Comparison of ENCODE assay signal across 20 mouse cellular contexts in the genomic region with DNA sequence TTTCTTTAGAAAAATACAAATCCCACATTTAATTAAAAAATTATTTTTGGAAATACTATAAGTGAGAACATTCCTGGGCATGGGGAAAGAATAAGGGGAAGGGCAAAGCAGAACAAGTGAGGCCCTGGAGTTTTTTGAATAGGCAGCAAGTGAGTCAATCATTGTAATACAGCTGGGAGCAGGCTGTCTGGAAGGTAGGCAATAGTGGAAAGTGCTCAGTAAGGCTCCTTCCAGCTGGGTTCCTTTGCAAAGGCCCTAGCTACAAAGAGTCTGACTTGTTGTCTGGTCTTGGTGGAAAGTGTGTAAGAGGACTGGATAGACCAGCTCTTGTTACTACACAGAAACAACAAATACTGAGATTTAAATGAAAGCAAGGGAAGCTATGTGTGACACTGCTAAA.
DNase-seq lines count a peak whose midpoint lies in the region; ATAC-seq and TF ChIP-seq lines count a peak whose summit lies in the region.
"Had no signal": no experiment of that assay in that cellular context is flagged by ENCODE, and none has a peak within 500 bp of the region (broad histone marks: within the 10 kb centered on the region; RNA-seq: fewer than 3 reads in every experiment).

No protein-coding gene starts in this region.

- peaks cover 14% of the 10 kb centered on the region for H3K4me1 ChIP-seq in intestine, embryonic 14.5 days (replicated peaks; ENCODE audit: control insufficient read depth, insufficient read depth, low read length)
- no peaks in the 10 kb centered on the region; the same call in 1 of the 2 replicates for H3K4me1 ChIP-seq in intestine, embryonic 16.5 days (ENCODE audit: control insufficient read depth, insufficient read depth, low read length)
- H3K4me1 ChIP-seq in lung, postnatal 0 days (ENCODE audit: insufficient read depth, low read depth, low read length) = peaks cover under 1% of the 10 kb centered on the region; the same call in 1 of the 2 replicates
- peaks cover 3% of the 10 kb centered on the region; the same call in 1 of the 2 replicates for H3K4me1 ChIP-seq in embryonic facial prominence, embryonic 12.5 days
- peaks cover 4% of the 10 kb centered on the region; the same call in 1 of the 2 replicates for H3K4me1 ChIP-seq in stomach, embryonic 15.5 days
- H3K4me1 ChIP-seq: forebrain, embryonic 15.5 days; heart, embryonic 12.5 days; hindbrain, embryonic 12.5 days; liver, embryonic 13.5 days; megakaryocyte, embryonic 14.5 days had no signal

- no peak overlapping the region for H3K4me3 ChIP-seq in intestine, embryonic 14.5 days (ENCODE audit: low read depth, low read length)
- H3K4me3 ChIP-seq in intestine, embryonic 16.5 days (ENCODE audit: low read length) = no peak overlapping the region
- no peak overlapping the region for H3K4me3 ChIP-seq in lung, postnatal 0 days (ENCODE audit: low read depth, low read length)
- H3K4me3 ChIP-seq in embryonic facial prominence, embryonic 12.5 days = no peak overlapping the region
- no peak overlapping the region for H3K4me3 ChIP-seq in stomach, embryonic 15.5 days (replicated peaks)
- H3K4me3 ChIP-seq: embryonic facial prominence, embryonic 15.5 days; forebrain, embryonic 15.5 days; heart, embryonic 12.5 days; hindbrain, embryonic 12.5 days; layer of hippocampus, adult 2 months; liver, embryonic 13.5 days; megakaryocyte, embryonic 14.5 days had no signal

- peak overlapping the region; percentile 54 for H3K27ac ChIP-seq in intestine, embryonic 14.5 days (ENCODE audit: low read depth)
- H3K27ac ChIP-seq in intestine, embryonic 16.5 days (ENCODE audit: low read length) = no peak overlapping the region
- H3K27ac ChIP-seq in lung, postnatal 0 days (ENCODE audit: low read length) = no peak overlapping the region
- H3K27ac ChIP-seq in embryonic facial prominence, embryonic 12.5 days = peak overlapping the region; percentile 70
- peak overlapping the region; percentile 6 for H3K27ac ChIP-seq in stomach, embryonic 15.5 days
- H3K27ac ChIP-seq: embryonic facial prominence, embryonic 15.5 days; forebrain, embryonic 15.5 days; hindbrain, embryonic 12.5 days; layer of hippocampus, adult 2 months; liver, embryonic 13.5 days had no signal

- no peaks in the 10 kb centered on the region for H3K36me3 ChIP-seq in intestine, embryonic 14.5 days (ENCODE audit: control insufficient read depth, insufficient read depth, low read length)
- H3K36me3 ChIP-seq in intestine, embryonic 16.5 days (ENCODE audit: control insufficient read depth, insufficient read depth, low read length) = no peaks in the 10 kb centered on the region
- H3K36me3 ChIP-seq in lung, postnatal 0 days (ENCODE audit: insufficient read depth, low read length) = no peaks in the 10 kb centered on the region
- no peaks in the 10 kb centered on the region for H3K36me3 ChIP-seq in embryonic facial prominence, embryonic 12.5 days
- H3K36me3 ChIP-seq in stomach, embryonic 15.5 days = no peaks in the 10 kb centered on the region
- H3K36me3 ChIP-seq: embryonic facial prominence, embryonic 15.5 days; forebrain, embryonic 15.5 days; heart, embryonic 12.5 days; hindbrain, embryonic 12.5 days; liver, embryonic 13.5 days had no signal

- 0 out of 2 replicates have a peak, but pooled peaks cover 2% of the 10 kb centered on the region for H3K9me3 ChIP-seq in intestine, embryonic 14.5 days (ENCODE audit: control insufficient read depth, low read length)
- no peaks in the 10 kb centered on the region for H3K9me3 ChIP-seq in intestine, embryonic 16.5 days (ENCODE audit: control insufficient read depth, low read length)
- no peaks in the 10 kb centered on the region for H3K9me3 ChIP-seq in lung, postnatal 0 days (ENCODE audit: low read length)
- no peaks in the 10 kb centered on the region for H3K9me3 ChIP-seq in embryonic facial prominence, embryonic 12.5 days
- no peaks in the 10 kb centered on the region for H3K9me3 ChIP-seq in stomach, embryonic 15.5 days
- H3K9me3 ChIP-seq: embryonic facial prominence, embryonic 15.5 days; forebrain, embryonic 15.5 days; heart, embryonic 12.5 days; hindbrain, embryonic 12.5 days; liver, embryonic 13.5 days; megakaryocyte, embryonic 14.5 days had no signal

- no peak for DNase-seq in intestine, embryonic 14.5 days (ENCODE audit: low spot score)
- DNase-seq in lung, postnatal 0 days (ENCODE audit: low spot score) = peak; percentile 25
- no peak for DNase-seq in lung, adult 18-20 months
- no peak for DNase-seq in spleen, postnatal 36 days (ENCODE audit: low spot score in 2 of 2)
- DNase-seq: adrenal gland, postnatal 14 days; cerebellum, adult 2 months; kidney, postnatal 25 days; liver, embryonic 13.5 days; midbrain, embryonic 14.5 days; thymus, adult 2 months had no signal

- ATAC-seq in intestine, embryonic 14.5 days (replicated peaks; ENCODE audit: low FRiP score, low TSS enrichment, low read depth) = no peak
- no peak for ATAC-seq in intestine, embryonic 16.5 days
- ATAC-seq in lung, postnatal 0 days = peak; percentile 35; the same call in 1 of the 2 replicates
- ATAC-seq in embryonic facial prominence, embryonic 12.5 days (ENCODE audit: insufficient number of reproducible peaks, insufficient read depth, low FRiP score, low TSS enrichment) = no peak
- ATAC-seq in stomach, embryonic 15.5 days (ENCODE audit: insufficient read depth, low FRiP score, low read depth) = no peak
- no peak for ATAC-seq in megakaryocyte-erythroid progenitor cell, adult 5-6 weeks (replicated peaks; ENCODE audit: low FRiP score, low TSS enrichment, poor library complexity, severe bottlenecking)
- ATAC-seq: forebrain, embryonic 15.5 days had no signal

- H3K27me3 ChIP-seq in intestine, embryonic 14.5 days (replicated peaks; ENCODE audit: control insufficient read depth, insufficient read depth, low read length) = no peaks in the 10 kb centered on the region
- H3K27me3 ChIP-seq in intestine, embryonic 16.5 days (replicated peaks; ENCODE audit: control insufficient read depth, insufficient read depth, low read length) = no peaks in the 10 kb centered on the region
- H3K27me3 ChIP-seq in lung, postnatal 0 days (replicated peaks; ENCODE audit: insufficient read depth, low read length) = no peaks in the 10 kb centered on the region
- no peaks in the 10 kb centered on the region for H3K27me3 ChIP-seq in embryonic facial prominence, embryonic 12.5 days
- no peaks in the 10 kb centered on the region for H3K27me3 ChIP-seq in stomach, embryonic 15.5 days (replicated peaks)
- H3K27me3 ChIP-seq: embryonic facial prominence, embryonic 15.5 days; forebrain, embryonic 15.5 days; heart, embryonic 12.5 days; hindbrain, embryonic 12.5 days; liver, embryonic 13.5 days; megakaryocyte, embryonic 14.5 days had no signal

- no peak overlapping the region for H3K9ac ChIP-seq in intestine, embryonic 14.5 days (ENCODE audit: low read length)
- H3K9ac ChIP-seq in intestine, embryonic 16.5 days (ENCODE audit: low read depth, low read length) = no peak overlapping the region
- H3K9ac ChIP-seq in lung, postnatal 0 days (replicated peaks; ENCODE audit: low read depth) = no peak overlapping the region
- no peak overlapping the region for H3K9ac ChIP-seq in embryonic facial prominence, embryonic 12.5 days
- H3K9ac ChIP-seq in stomach, embryonic 15.5 days = no peak overlapping the region
- H3K9ac ChIP-seq: embryonic facial prominence, embryonic 15.5 days; forebrain, embryonic 15.5 days; heart, embryonic 12.5 days; hindbrain, embryonic 12.5 days; liver, embryonic 13.5 days had no signal

- H3K4me2 ChIP-seq in intestine, embryonic 14.5 days (ENCODE audit: low read length) = no peak overlapping the region
- no peak overlapping the region for H3K4me2 ChIP-seq in intestine, embryonic 16.5 days (ENCODE audit: low read depth, low read length)
- H3K4me2 ChIP-seq in lung, postnatal 0 days (replicated peaks; ENCODE audit: low read depth, low read length) = no peak overlapping the region
- no peak overlapping the region for H3K4me2 ChIP-seq in embryonic facial prominence, embryonic 12.5 days (replicated peaks)
- H3K4me2 ChIP-seq in stomach, embryonic 15.5 days = no peak overlapping the region
- H3K4me2 ChIP-seq: embryonic facial prominence, embryonic 15.5 days; forebrain, embryonic 15.5 days; heart, embryonic 12.5 days; hindbrain, embryonic 12.5 days; liver, embryonic 13.5 days had no signal

- no peak for TF ChIP-seq EP300 in lung, postnatal 0 days (IDR thresholded peaks at IDR 0.05)

- TF ChIP-seq CTCF in lung, postnatal 0 days (IDR thresholded peaks at IDR 0.05) = no peak

Comparison
In these comparisons a context has a peak if more than half of its experiments do, and no peak if none do; other contexts are left out.
1. H3K27ac ChIP-seq: peak in intestine, embryonic 14.5 days (single experiment), embryonic facial prominence, embryonic 12.5 days (single experiment) and stomach, embryonic 15.5 days (single experiment); none in intestine, embryonic 16.5 days (single experiment) and lung, postnatal 0 days (single experiment).